Mouse (Mus musculus) olfactory bulb, adult 2 months (tissue): ENCODE measurements at regions not wholly inside any gene's neighbourhood (a gene's known extent, or its start where the extent isn't known, plus 50 kb on each side); places are given as distances from the start of the nearest gene placed in this dataset.

Experiments
- CTCF ChIP-seq: fragments of 200-500 bp; IDR thresholded peaks from 2 replicates; pipeline ENCODE4 v1.5.1; 2012; ENCODE audit warnings: low read depth, mild to moderate bottlenecking, low read length, moderate library complexity; ENCODE audit not compliant: insufficient read depth
- POLR2A ChIP-seq: fragments of 200-500 bp; IDR thresholded peaks from 2 replicates; pipeline ENCODE4 v1.6.1; 2012; ENCODE audit warnings: mild to moderate bottlenecking, low read depth, low read length, moderate library complexity; ENCODE audit not compliant: insufficient read depth

DNA sequence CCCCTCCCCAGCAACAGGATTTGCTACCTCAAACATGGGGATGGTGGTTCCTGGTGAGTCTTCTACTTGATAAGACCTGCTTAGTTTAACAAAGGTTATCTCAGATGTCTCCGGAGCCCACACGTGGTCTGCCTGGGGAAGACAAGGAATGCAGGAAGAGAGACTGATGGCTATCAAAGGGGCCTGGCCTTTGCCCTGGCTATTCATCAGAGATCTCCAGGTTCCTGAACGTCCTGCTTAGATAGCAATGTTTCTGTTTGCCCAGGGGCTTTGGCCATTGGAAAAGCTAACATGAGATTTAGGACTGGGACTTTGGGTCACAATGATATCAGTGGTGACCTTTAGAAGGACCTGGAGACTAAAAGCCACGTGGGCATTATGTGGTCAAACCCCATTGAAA is 64.2 kb upstream of the Dhx40 start:
- TF ChIP-seq POLR2A (no peak), CTCF (no peak)
